Comparison of ENCODE assay signal across 16 mouse cellular contexts in the genomic region with DNA sequence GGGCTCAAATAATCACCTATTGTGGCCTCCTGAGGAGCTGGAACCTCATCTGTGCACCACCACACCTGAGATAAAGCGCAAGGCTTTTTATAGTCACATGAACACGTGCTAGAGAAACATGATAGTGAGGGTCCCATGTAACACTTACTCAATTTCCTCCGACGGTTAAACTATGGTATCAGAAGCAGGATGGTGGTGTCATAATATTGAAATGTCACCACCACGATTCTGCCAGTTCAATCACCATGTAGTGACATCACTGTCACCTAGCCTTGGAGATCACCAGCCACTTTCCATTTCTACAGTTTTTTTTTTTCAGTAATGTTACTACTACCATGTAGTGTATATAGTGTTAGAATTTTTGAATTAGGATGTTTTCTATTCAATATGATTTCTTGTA.
"Had no signal": no experiment of that assay in that cellular context is flagged by ENCODE, and none has a peak within 500 bp of the region (broad histone marks: within the 10 kb centered on the region; RNA-seq: fewer than 3 reads in every experiment).

No protein-coding gene starts in this region.

- H3K9ac ChIP-seq: neural tube, embryonic 13.5 days; neural tube, embryonic 15.5 days; stomach, embryonic 15.5 days had no signal

- H3K9me3 ChIP-seq: neural tube, embryonic 13.5 days; neural tube, embryonic 15.5 days; stomach, embryonic 15.5 days had no signal

- H3K4me2 ChIP-seq: neural tube, embryonic 13.5 days; neural tube, embryonic 15.5 days; stomach, embryonic 15.5 days had no signal

- H3K4me3 ChIP-seq: neural tube, embryonic 13.5 days; neural tube, embryonic 15.5 days; stomach, embryonic 15.5 days had no signal

- H3K36me3 ChIP-seq: neural tube, embryonic 13.5 days; neural tube, embryonic 15.5 days; stomach, embryonic 15.5 days had no signal

- H3K4me1 ChIP-seq: neural tube, embryonic 13.5 days; neural tube, embryonic 15.5 days; stomach, embryonic 15.5 days had no signal

- H3K27me3 ChIP-seq: neural tube, embryonic 13.5 days; neural tube, embryonic 15.5 days; stomach, embryonic 15.5 days had no signal

- DNase-seq: retina, postnatal 1 day; right cerebral cortex, adult 18-20 months; right cerebral cortex, postnatal 14 days; right cerebral cortex, postnatal 25 days; right cerebral cortex, postnatal 4 days; spleen, adult 18-20 months; thymus, adult 18-20 months; thymus, adult 2 months; thymus, postnatal 14 days; thymus, postnatal 25 days; thymus, postnatal 36 days; thymus, postnatal 4 days had no signal

- H3K27ac ChIP-seq: neural tube, embryonic 13.5 days; neural tube, embryonic 15.5 days; stomach, embryonic 15.5 days; stomach, postnatal 0 days had no signal
